Mouse (Mus musculus) bone marrow, adult 2 months (tissue): ENCODE data around the gene Adssl1.

ENCODE experiments used
- CTCF ChIP-seq: fragments of 200-500 bp; IDR thresholded peaks from 2 replicates; pipeline ENCODE4 v1.5.1; 2011; ENCODE audit warnings: low read length, control low read depth; ENCODE audit not compliant: control insufficient read depth, insufficient read depth
- POLR2A ChIP-seq: fragments of 200-500 bp; IDR thresholded peaks from 2 replicates; pipeline ENCODE4 v1.6.1; 2011; ENCODE audit warnings: low read depth, mild to moderate bottlenecking, control low read depth, low read length, borderline replicate concordance; ENCODE audit not compliant: control insufficient read depth

GRCm38 (mm10) chr12:112595626-112596025 lies 24.2 kb upstream of the Adssl1 start:
- TF ChIP-seq CTCF (no peak), POLR2A (no peak)
